Mouse (Mus musculus) ES-CJ7 (cell line): ENCODE results near the gene Hfe.
A peak's percentile ranks its signal among the peaks of the same experiment; 100 is the strongest.
"Not testable (repeated sequence)": the region's sequence is repeated elsewhere in the genome, so short reads cannot be mapped to it uniquely, and the experiment has no call there.

Experiments
- DNase-seq: peaks from one replicate; pipeline ENCODE4 v3.0.0; 2011; ENCODE audit warnings: low read depth, low spot score

Gene Hfe

DNA sequence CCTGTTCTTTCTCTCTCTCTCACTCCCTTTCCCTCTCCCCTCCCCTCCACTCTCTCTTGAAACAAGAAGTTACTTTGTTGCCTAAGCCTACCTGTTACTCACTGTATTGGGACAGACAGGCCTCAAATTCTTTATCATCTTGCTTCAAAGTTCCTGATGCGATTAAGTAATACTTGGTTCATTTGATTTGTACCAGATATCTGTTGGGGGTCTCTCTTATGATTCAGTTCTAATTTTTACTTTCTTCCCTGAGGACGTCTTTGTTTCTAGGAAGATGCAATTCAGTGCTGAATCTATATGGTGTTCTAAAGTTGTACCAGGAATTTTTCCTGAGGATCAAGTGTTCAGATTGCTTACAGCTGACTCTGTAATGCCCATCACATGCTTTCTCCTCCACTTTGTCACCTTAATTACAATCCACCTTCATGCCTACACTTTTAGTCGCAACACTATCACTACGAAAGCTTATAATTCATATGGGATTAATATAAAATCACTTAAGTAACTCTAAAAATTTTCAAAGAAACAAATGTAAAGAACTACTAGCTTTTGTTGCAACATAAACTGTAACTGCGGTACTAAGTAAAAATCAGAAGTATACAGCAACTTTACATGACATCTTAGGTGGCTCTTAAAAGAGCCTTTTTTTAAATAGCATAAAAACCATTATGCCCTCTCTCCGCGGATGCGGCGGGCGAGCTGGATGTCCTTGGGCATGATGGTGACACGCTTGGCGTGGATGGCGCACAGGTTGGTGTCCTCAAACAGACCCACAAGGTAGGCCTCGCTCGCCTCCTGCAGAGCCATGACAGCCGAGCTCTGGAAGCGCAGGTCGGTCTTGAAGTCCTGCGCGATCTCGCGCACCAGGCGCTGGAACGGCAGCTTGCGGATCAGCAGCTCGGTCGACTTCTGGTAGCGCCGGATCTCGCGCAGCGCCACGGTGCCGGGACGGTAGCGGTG, 34.0 kb upstream of the Hfe start:
- DNase-seq = peak; percentile 77

GRCm38 (mm10) chr13:23743963-23744362, 33.3 kb upstream of the Hfe start:
- peak; percentile 63 for DNase-seq

GRCm38 (mm10) chr13:23743215-23743614, 32.6 kb upstream of the Hfe start:
- DNase-seq = peak; percentile 40

- DNase-seq = peak; percentile 96
Observed at GRCm38 (mm10) chr13:23742007-23742406, 31.4 kb upstream of the Hfe start.

- DNase-seq = no peak
Observed at GRCm38 (mm10) chr13:23740910-23741309, 30.3 kb upstream of the Hfe start.

DNA sequence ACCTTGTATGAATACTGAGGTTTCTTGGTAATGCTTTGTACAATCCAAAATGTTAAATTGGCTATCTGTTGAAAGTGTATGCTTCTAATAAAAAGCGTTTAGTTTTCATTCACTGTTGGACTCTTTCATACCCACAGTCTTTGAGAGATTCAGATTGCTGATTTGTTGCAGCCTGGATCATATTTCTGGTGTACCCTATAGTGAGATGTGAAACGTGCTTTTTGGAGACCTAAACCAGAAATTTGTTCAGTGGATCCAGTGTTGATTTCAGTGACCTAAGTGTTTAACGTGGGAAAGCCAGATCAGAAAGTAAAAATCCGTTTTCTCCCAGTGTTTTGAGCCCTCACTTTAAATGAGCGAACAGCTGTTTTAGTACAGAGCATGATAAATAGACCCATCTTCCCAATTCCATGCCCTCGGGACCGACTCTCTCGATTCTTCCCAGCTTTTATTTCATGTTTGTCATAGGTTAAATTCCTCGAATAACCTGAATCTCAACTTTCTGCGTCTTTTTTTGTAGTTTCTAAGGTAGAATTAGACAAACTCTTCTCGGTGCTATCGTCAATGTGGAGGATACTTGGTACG, 29.7 kb upstream of the Hfe start:
- peak; percentile 38 for DNase-seq

- DNase-seq = no peak
Observed at GRCm38 (mm10) chr13:23739922-23740252, 29.2 kb upstream of the Hfe start.

DNA sequence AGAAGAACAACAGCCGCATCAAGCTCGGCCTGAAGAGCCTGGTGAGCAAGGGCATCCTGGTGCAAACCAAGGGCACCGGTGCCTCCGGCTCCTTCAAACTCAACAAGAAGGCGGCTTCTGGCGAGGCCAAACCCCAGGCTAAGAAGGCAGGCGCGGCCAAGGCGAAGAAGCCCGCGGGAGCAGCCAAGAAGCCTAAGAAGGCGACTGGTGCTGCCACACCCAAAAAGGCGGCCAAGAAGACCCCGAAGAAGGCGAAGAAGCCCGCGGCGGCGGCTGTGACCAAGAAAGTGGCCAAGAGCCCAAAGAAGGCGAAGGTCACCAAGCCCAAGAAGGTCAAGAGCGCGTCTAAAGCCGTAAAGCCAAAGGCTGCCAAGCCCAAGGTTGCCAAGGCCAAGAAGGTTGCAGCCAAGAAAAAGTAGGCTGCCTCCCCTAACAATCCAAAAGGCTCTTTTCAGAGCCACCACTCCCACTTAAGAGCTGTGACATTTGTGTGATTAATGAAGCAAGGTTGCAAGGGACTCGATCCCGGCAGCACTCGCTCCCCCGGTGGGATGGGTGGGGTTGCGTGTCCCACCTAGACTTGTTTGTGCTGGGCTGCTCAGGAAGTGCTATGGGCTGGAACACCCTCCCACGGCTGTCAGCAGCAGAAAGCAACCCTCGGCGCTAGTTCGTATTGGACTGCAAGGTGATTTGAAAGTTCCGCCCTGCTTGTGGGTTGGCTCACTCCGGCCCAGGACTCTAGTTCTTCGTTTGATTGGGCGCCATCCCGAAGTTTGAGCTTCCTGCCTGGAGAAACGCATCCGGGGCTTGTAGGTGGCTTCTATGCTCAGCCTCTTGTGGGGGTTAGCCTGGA, 28.6 kb upstream of the Hfe start:
- peak; percentile 97 for DNase-seq

DNA sequence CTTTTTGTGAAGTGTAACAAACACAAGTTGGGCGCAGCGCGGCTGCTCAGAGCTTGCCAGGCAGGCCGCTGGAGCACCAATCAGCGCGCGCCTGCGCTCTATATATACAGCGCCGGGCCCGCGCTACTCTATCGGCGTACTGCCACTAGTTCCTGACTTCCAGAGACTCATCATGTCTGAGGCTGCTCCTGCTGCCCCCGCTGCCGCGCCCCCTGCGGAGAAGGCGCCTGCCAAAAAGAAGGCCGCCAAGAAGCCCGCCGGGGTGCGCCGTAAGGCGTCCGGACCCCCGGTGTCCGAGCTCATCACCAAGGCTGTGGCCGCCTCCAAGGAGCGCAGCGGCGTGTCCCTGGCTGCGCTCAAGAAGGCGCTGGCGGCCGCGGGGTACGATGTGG, 28.0 kb upstream of the Hfe start, which contains the start of gene Hist1h1c:
TSS of gene Hist1h1c (plus strand) at position 132 of the 392 bp plus-strand sequence.
- DNase-seq = peak; percentile 93

DNA sequence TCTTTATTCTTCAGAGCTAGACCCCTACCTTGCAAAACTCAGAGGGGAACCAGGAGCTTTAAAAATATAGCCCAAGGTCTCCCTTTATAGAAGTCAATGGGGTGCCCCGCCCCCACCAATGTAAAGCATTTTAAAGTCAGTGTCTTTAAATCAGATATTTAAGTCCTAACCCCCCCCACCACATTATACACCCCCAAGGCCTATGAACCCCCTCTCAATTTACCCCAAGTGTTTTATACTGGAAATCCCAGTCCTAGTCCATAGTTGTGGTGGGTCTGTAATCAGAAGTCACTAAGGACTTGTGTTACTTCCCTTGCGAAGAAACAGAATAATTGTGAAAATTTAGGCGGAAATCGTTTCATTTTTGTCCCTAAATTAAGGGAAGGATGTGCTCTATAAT, 27.4 kb upstream of the Hfe start:
- DNase-seq = no peak

DNA sequence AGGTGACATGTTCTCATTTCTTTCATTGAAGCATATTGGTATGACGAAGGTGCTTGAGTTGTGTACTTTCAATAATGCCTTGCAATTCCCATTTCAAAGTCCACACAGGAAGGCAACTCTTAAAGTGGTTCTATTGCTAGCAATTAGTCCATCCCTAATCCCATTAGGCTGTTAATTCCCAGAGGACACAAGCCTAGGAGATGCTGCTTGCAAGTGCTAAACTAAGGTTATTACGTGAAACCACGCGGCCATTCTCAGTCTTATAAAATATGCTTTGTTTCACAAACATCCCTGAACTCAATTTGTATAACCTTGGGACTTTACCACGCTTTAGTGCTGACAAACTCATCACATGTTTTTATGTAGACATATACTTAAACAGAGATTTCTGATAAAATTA, 26.4 kb upstream of the Hfe start:
- no peak for DNase-seq

DNA sequence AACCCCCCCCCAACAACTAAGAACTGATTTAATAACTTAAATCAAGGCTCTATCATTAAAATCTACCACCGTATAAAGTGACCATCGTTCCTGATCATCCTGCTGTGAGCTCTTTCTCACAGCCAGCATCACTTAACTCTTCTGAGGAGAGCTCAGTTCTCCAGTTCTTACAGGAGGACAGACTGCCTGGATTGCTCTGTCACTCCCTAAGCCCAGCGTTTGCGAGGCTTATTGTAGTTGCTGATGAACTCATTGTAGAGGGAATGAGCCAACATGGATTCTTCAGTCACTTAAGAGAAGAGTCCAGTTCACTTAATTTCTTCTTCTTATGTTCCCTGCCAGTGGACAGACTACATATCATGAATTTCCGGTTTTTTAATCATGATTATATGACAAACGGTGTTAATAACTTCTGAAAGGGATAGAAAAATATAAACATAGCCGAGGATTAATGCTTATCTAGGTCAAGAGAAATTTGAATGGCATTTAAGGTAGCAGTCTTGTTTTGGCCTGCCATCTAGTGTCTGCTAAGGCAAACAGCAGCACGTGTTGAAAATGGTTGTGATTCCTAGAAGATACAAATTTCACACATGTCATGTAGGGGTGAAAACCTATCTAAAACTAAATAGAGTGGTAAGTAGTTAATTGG, 21.6 kb upstream of the Hfe start:
- peak; percentile 49 for DNase-seq

DNA sequence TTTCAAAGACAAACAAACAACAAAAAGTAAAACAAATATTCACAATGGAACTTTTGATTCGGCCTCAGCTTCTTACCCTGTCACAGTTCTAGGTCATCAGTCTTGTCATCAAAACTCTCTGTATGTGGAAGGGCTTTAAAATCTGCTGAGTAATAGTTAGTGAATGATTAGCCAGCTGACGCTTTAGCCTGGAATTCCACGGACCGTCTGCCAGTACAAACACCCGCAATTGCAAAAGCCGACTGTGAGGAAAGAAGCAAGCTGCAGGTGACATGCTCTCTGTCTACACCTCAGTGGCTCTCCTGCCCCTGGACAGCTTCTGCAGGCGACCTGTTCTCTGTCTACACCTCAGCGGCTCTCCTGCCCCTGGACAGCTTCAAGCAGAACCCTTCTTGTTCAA, 19.8 kb upstream of the Hfe start:
- no peak for DNase-seq

GRCm38 (mm10) chr13:23729706-23730105, 19.1 kb upstream of the Hfe start:
- DNase-seq = no peak

DNA sequence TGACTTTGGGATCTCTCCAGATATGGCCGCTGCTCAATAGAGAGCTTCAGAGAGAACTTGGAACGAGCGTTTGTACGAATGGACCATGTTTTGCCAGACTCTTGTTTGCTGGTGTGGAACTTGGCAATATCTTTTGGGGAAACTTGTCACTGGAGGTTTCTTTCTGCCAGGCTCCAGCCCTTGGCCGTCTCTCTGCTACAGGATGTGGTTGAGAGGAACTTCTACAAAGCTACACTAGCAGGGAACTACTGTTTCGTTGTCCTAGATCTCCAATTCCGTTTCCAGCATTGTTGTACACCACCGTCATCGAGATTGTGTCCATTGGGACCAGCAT, 18.5 kb upstream of the Hfe start:
- DNase-seq = no peak

DNA sequence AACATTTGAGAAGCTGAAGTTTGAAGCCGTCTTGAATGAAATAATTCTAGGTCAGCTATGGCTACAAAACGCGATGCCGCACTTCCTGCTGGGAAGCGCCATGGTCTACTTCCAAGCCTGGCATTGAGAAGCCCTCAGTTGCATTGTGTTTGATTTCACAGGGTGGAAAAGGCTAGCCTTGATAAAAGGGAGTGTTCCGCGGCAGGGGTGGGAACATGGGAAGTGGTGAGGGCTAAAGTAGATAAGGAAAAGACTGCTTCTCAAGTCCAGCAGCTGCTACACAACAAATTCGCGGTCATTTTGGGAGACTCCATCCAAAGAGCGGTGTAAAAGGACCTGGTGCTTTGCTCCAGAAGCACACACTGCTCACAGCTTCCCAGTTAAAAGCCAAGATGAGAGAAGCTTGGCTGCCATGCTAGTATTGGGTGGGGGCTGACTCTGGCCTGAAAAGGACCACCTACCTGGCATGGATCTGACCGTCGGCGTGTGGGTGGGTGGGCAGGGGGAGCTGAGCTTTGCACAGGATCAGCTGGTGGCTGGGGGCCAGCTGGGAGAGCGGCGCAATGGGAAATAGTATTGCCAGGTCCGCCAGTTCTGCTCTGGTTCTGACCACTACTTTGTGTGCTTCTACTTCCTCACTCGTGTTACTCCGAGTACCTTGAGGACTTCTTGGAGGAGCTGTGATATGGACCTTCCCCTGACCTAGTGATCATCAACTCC, 18.0 kb upstream of the Hfe start:
- no peak for DNase-seq

GRCm38 (mm10) chr13:23725213-23725612, 14.6 kb upstream of the Hfe start:
- DNase-seq = no peak

DNA sequence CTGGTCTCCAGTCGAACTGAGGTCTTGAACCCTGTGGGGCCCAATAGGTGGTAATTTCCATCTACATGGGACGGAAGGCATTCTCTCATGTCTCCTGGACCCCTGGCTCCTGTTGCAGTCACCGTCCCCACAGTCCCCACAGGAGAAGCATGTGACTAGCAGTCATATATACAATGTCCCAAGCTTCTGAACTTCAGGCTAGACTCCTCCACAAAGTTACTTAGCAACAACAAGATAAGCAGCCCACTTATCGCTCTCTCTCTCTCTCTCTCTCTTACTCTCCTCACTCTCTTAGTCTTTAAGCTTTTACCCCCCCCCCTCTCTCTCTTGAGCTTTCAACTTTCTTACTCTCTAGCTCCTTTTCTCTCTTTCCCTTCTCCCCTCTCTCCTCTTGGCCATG, 13.6 kb upstream of the Hfe start:
- DNase-seq = no peak

GRCm38 (mm10) chr13:23717593-23718245, 7.1 kb upstream of the Hfe start:
- not testable (repeated sequence) for DNase-seq

GRCm38 (mm10) chr13:23717176-23717575, 6.5 kb upstream of the Hfe start:
- no peak for DNase-seq
